Mouse (Mus musculus): ENCODE measurements at regions not wholly inside any gene's neighbourhood (a gene's known extent, or its start where the extent isn't known, plus 50 kb on each side); places are given as distances from the start of the nearest gene placed in this dataset.
A peak's percentile ranks its signal among the peaks of the same experiment; 100 is the strongest.

- H3K27me3 ChIP-seq (ENCODE audit: control insufficient read depth, insufficient read depth, low read length) = no peaks in the 10 kb centered on the region
- H3K9ac ChIP-seq (ENCODE audit: low read length) = no peak overlapping the region
- no peak overlapping the region for H3K4me2 ChIP-seq (ENCODE audit: low read length)
- 0 out of 2 replicates have a peak, but pooled peaks have one; percentile 60 for ATAC-seq (ENCODE audit: insufficient number of reproducible peaks, insufficient read depth, low FRiP score, low read depth)
- H3K9me3 ChIP-seq (ENCODE audit: control insufficient read depth, low read length) = no peaks in the 10 kb centered on the region
- no peaks in the 10 kb centered on the region for H3K36me3 ChIP-seq (ENCODE audit: control insufficient read depth, insufficient read depth, low read length)
- no peak overlapping the region for H3K4me3 ChIP-seq (ENCODE audit: control insufficient read depth in 1 of 2, insufficient read depth in 1 of 2, low read depth in 1 of 2, low read length in 2 of 2)
- H3K4me1 ChIP-seq (ENCODE audit: control insufficient read depth in 2 of 2, insufficient read depth in 2 of 2, low read length in 2 of 2) = peaks cover 2 to 4% of the 10 kb centered on the region in 2 experiments; a peak in 2 of 4 replicates
- 10% methylated on average over 3 of the region's 3 CpGs for WGBS
- no peak overlapping the region for H3K27ac ChIP-seq (replicated peaks in 1 of 2; ENCODE audit: control insufficient read depth in 1 of 2, insufficient read depth in 1 of 2, low read depth in 2 of 2, low read length in 2 of 2)
Observed at GRCm38 (mm10) chr5:134007127-134007771, 92.3 kb upstream of the Castor2 start.

GRCm38 (mm10) chr5:134006470-134007126, 92.9 kb upstream of the Castor2 start:
- WGBS = 8% methylated on average over 14 of the region's 14 CpGs
- Histone ChIP-seq H3K4me3 (ENCODE audit: control insufficient read depth in 1 of 2, insufficient read depth in 1 of 2, low read depth in 1 of 2, low read length in 2 of 2) (peak overlapping the region; percentile 27 to 29; a peak in 3 of 4 replicates), H3K4me1 (ENCODE audit: control insufficient read depth in 2 of 2, insufficient read depth in 2 of 2, low read length in 2 of 2) (peaks cover 2 to 4% of the 10 kb centered on the region in 2 experiments; a peak in 2 of 4 replicates), H3K36me3 (ENCODE audit: control insufficient read depth, insufficient read depth, low read length) (no peaks in the 10 kb centered on the region), H3K9ac (ENCODE audit: low read length) (peak overlapping the region; percentile 59; the same call in 1 of the 2 replicates), H3K27me3 (ENCODE audit: control insufficient read depth, insufficient read depth, low read length) (no peaks in the 10 kb centered on the region), H3K9me3 (ENCODE audit: control insufficient read depth, low read length) (no peaks in the 10 kb centered on the region), H3K4me2 (ENCODE audit: low read length) (peak overlapping the region; percentile 59), H3K27ac (replicated peaks in 1 of 2; ENCODE audit: control insufficient read depth in 1 of 2, insufficient read depth in 1 of 2, low read depth in 2 of 2, low read length in 2 of 2) (no peak overlapping the region)
- 0 out of 2 replicates have a peak, but pooled peaks have one; percentile 40 for ATAC-seq (ENCODE audit: insufficient number of reproducible peaks, insufficient read depth, low FRiP score, low read depth)

DNA sequence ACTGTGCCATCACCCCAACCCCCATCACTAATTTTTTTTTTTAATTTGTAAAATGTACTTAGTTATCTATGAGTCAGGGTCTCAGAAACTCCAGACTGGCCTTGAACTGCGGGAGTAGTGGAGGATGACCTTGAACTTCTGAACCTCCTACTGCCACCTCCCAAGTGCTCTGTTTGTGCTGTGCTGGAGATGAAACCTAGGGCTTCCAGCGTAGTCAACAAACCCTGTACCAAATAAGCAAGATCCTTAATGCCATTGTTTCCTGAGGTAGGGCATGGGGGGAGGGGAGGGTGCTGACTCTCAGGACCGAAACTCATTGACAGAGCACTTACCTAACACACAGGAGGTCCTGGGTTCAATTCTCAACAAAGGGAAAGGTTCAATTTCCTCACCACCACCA, 93.5 kb upstream of the Castor2 start:
- Histone ChIP-seq H3K9me3 (ENCODE audit: control insufficient read depth, low read length) (no peaks in the 10 kb centered on the region), H3K4me1 (ENCODE audit: control insufficient read depth in 2 of 2, insufficient read depth in 2 of 2, low read length in 2 of 2) (peaks cover 2 to 4% of the 10 kb centered on the region in 2 experiments; a peak in 2 of 4 replicates), H3K9ac (ENCODE audit: low read length) (no peak overlapping the region), H3K27ac (replicated peaks in 1 of 2; ENCODE audit: control insufficient read depth in 1 of 2, insufficient read depth in 1 of 2, low read depth in 2 of 2, low read length in 2 of 2) (no peak overlapping the region), H3K4me2 (ENCODE audit: low read length) (no peak overlapping the region), H3K36me3 (ENCODE audit: control insufficient read depth, insufficient read depth, low read length) (no peaks in the 10 kb centered on the region), H3K27me3 (ENCODE audit: control insufficient read depth, insufficient read depth, low read length) (no peaks in the 10 kb centered on the region), H3K4me3 (ENCODE audit: control insufficient read depth in 1 of 2, insufficient read depth in 1 of 2, low read depth in 1 of 2, low read length in 2 of 2) (no peak overlapping the region)
- ATAC-seq (ENCODE audit: insufficient number of reproducible peaks, insufficient read depth, low FRiP score, low read depth) = no peak
- 61% methylated on average over 3 of the region's 3 CpGs for WGBS

GRCm38 (mm10) chr5:134000100-134000499, 99.4 kb upstream of the Castor2 start:
- no peak for ATAC-seq (ENCODE audit: insufficient number of reproducible peaks, insufficient read depth, low FRiP score, low read depth)
- Histone ChIP-seq H3K4me2 (ENCODE audit: low read length) (no peak overlapping the region), H3K9ac (ENCODE audit: low read length) (no peak overlapping the region), H3K27me3 (ENCODE audit: control insufficient read depth, insufficient read depth, low read length) (no peaks in the 10 kb centered on the region), H3K36me3 (ENCODE audit: control insufficient read depth, insufficient read depth, low read length) (no peaks in the 10 kb centered on the region), H3K4me1 (ENCODE audit: control insufficient read depth in 2 of 2, insufficient read depth in 2 of 2, low read length in 2 of 2) (no peaks in the 10 kb centered on the region), H3K9me3 (ENCODE audit: control insufficient read depth, low read length) (no peaks in the 10 kb centered on the region), H3K4me3 (ENCODE audit: control insufficient read depth in 1 of 2, insufficient read depth in 1 of 2, low read depth in 1 of 2, low read length in 2 of 2) (no peak overlapping the region), H3K27ac (replicated peaks in 1 of 2; ENCODE audit: control insufficient read depth in 1 of 2, insufficient read depth in 1 of 2, low read depth in 2 of 2, low read length in 2 of 2) (no peak overlapping the region)
- 33% methylated on average over 3 of the region's 3 CpGs for WGBS

DNA sequence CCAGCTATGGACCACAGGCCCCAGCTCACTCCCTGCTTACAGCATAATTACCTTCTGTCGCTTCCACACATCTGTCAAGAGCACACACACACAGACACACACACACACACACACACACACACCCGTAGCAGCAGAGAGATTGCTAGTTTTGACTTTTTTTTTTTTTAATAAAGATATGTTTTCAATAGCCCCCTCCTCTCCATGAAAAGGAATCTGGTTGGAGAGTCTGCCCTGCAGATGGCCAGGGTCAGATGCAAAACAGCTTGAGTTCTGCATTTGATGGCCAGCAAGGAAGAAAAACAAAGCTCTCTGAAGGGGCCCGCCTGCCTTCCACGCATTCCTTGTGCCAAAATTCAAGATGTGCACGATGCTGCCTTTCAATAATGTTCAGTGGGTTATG, 99.8 kb upstream of the Castor2 start:
- no peaks in the 10 kb centered on the region for H3K36me3 ChIP-seq (ENCODE audit: control insufficient read depth, insufficient read depth, low read length)
- no peak overlapping the region for H3K9ac ChIP-seq (ENCODE audit: low read length)
- H3K4me1 ChIP-seq (ENCODE audit: control insufficient read depth in 2 of 2, insufficient read depth in 2 of 2, low read length in 2 of 2) = no peaks in the 10 kb centered on the region
- H3K9me3 ChIP-seq (ENCODE audit: control insufficient read depth, low read length) = no peaks in the 10 kb centered on the region
- no peaks in the 10 kb centered on the region for H3K27me3 ChIP-seq (ENCODE audit: control insufficient read depth, insufficient read depth, low read length)
- ATAC-seq (ENCODE audit: insufficient number of reproducible peaks, insufficient read depth, low FRiP score, low read depth) = no peak
- 44% methylated on average over 5 of the region's 5 CpGs for WGBS
- H3K4me3 ChIP-seq (ENCODE audit: control insufficient read depth in 1 of 2, insufficient read depth in 1 of 2, low read depth in 1 of 2, low read length in 2 of 2) = no peak overlapping the region
- no peak overlapping the region for H3K27ac ChIP-seq (replicated peaks in 1 of 2; ENCODE audit: control insufficient read depth in 1 of 2, insufficient read depth in 1 of 2, low read depth in 2 of 2, low read length in 2 of 2)
- H3K4me2 ChIP-seq (ENCODE audit: low read length) = no peak overlapping the region

- no peaks in the 10 kb centered on the region for H3K27me3 ChIP-seq (ENCODE audit: control insufficient read depth, insufficient read depth, low read length)
- ATAC-seq (ENCODE audit: insufficient number of reproducible peaks, insufficient read depth, low FRiP score, low read depth) = no peak
- H3K4me3 ChIP-seq (ENCODE audit: control insufficient read depth in 1 of 2, insufficient read depth in 1 of 2, low read depth in 1 of 2, low read length in 2 of 2) = no peak overlapping the region
- no peaks in the 10 kb centered on the region for H3K4me1 ChIP-seq (ENCODE audit: control insufficient read depth in 2 of 2, insufficient read depth in 2 of 2, low read length in 2 of 2)
- no peak overlapping the region for H3K27ac ChIP-seq (replicated peaks in 1 of 2; ENCODE audit: control insufficient read depth in 1 of 2, insufficient read depth in 1 of 2, low read depth in 2 of 2, low read length in 2 of 2)
- no peaks in the 10 kb centered on the region for H3K36me3 ChIP-seq (ENCODE audit: control insufficient read depth, insufficient read depth, low read length)
- H3K9ac ChIP-seq (ENCODE audit: low read length) = no peak overlapping the region
- H3K9me3 ChIP-seq (ENCODE audit: control insufficient read depth, low read length) = no peaks in the 10 kb centered on the region
- no peak overlapping the region for H3K4me2 ChIP-seq (ENCODE audit: low read length)
- 75% methylated on average over 2 of the region's 2 CpGs for WGBS
Observed at GRCm38 (mm10) chr5:133991994-133992393, 107.5 kb upstream of the Castor2 start.

DNA sequence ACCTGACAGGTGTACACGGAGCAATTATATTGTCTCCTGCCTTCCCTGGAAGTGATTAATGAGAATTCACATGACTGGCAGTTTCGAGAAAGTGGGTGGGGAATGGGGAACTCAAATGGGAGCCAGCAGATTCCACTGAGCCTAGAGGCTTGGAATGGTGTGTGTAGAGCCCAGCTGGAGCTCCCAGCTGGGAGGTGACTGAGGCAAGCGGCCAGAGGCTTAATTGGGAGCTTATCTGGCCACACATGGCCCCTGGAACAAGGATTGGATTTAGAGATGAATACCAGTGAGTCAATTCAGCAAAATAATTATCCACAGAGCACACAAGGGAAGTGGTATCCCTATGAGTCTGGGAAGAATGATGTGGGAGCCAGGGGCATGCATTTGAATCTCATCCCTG, 108.0 kb upstream of the Castor2 start:
- Histone ChIP-seq H3K9ac (ENCODE audit: low read length) (no peak overlapping the region), H3K9me3 (ENCODE audit: control insufficient read depth, low read length) (no peaks in the 10 kb centered on the region), H3K27me3 (ENCODE audit: control insufficient read depth, insufficient read depth, low read length) (no peaks in the 10 kb centered on the region), H3K4me3 (ENCODE audit: control insufficient read depth in 1 of 2, insufficient read depth in 1 of 2, low read depth in 1 of 2, low read length in 2 of 2) (no peak overlapping the region), H3K36me3 (ENCODE audit: control insufficient read depth, insufficient read depth, low read length) (no peaks in the 10 kb centered on the region), H3K27ac (replicated peaks in 1 of 2; ENCODE audit: control insufficient read depth in 1 of 2, insufficient read depth in 1 of 2, low read depth in 2 of 2, low read length in 2 of 2) (no peak overlapping the region), H3K4me1 (ENCODE audit: control insufficient read depth in 2 of 2, insufficient read depth in 2 of 2, low read length in 2 of 2) (no peaks in the 10 kb centered on the region), H3K4me2 (ENCODE audit: low read length) (no peak overlapping the region)
- ATAC-seq (ENCODE audit: insufficient number of reproducible peaks, insufficient read depth, low FRiP score, low read depth) = no peak
- 26% methylated on average over 3 of the region's 3 CpGs for WGBS
